In the genomic region with DNA sequence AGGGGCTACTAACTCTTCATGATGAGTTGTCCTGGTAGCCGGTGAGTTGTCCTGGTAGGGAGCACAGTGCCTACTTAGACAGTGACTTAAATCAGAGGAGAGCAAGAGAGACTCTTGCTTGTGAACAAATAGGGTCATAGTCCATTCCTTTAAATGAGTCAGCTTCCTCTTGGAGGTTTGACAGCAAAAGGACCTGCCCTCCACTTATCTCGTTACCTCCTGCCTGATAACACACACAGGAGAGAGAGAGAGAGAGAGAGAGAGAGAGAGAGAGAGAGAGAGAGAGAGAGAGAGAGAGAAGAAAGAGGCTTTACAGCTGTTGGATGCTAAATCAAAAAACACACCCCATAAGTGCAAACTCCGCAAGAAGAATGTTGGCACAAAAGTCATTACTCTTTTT, we compare ENCODE assay signal across 29 mouse cellular contexts. TPM values are rescaled to one million over a fixed set of nuclear protein-coding genes. Genes with fewer than 3 reads are reported as not detected.
DNase-seq lines count a peak whose midpoint lies in the region; ATAC-seq lines count a peak whose summit lies in the region.
"Had no signal": no experiment of that assay in that cellular context is flagged by ENCODE, and none has a peak within 500 bp of the region (broad histone marks: within the 10 kb centered on the region; RNA-seq: fewer than 3 reads in every experiment).

A gene (minus strand): TSS at position 84 of the 400 bp plus-strand sequence.

- H3K4me2 ChIP-seq in intestine, embryonic 14.5 days (ENCODE audit: low read length): no peak within 1 kb of the TSS
- no peak within 1 kb of the TSS for H3K4me2 ChIP-seq in stomach, embryonic 16.5 days (ENCODE audit: low read depth, low read length)
- H3K4me2 ChIP-seq: embryonic facial prominence, embryonic 15.5 days; heart, embryonic 15.5 days; hindbrain, embryonic 15.5 days had no signal

- H3K9ac ChIP-seq in intestine, embryonic 14.5 days (ENCODE audit: low read length): no peak within 1 kb of the TSS
- H3K9ac ChIP-seq in stomach, embryonic 16.5 days (ENCODE audit: low read length): no peak within 1 kb of the TSS
- H3K9ac ChIP-seq: embryonic facial prominence, embryonic 15.5 days; heart, embryonic 15.5 days; hindbrain, embryonic 15.5 days had no signal

- no peaks in the 10 kb centered on the region for H3K27me3 ChIP-seq in intestine, embryonic 14.5 days (replicated peaks; ENCODE audit: control insufficient read depth, insufficient read depth, low read length)
- no peaks in the 10 kb centered on the region for H3K27me3 ChIP-seq in stomach, embryonic 16.5 days (ENCODE audit: control insufficient read depth, insufficient read depth, low read length)
- H3K27me3 ChIP-seq: embryonic facial prominence, embryonic 15.5 days; heart, embryonic 15.5 days; hindbrain, embryonic 15.5 days had no signal

- DNase-seq in 416B (ENCODE audit: low read depth): peak; percentile 63
- DNase-seq in intestine, embryonic 14.5 days (ENCODE audit: low spot score): no peak
- peak; percentile 91 for DNase-seq in large intestine, adult 2 months (ENCODE audit: low read depth, low spot score)
- DNase-seq in urinary bladder, postnatal 4 days (ENCODE audit: low spot score in 2 of 2): no peak
- DNase-seq in heart, postnatal 4 days: no peak
- no peak for DNase-seq in c-Kit-positive CD71-positive TER-119-positive erythroid progenitor cells, embryonic 14.5 days (ENCODE audit: low spot score)
- no peak for DNase-seq in urinary bladder, adult 2 months (ENCODE audit: low spot score)
- DNase-seq: adrenal gland, adult 8-10 months; adrenal gland, postnatal 36 days; cerebellum, adult 11 months; cerebellum, adult 8-10 months; cerebellum, postnatal 14 days; embryo, embryonic 11 days; gastrocnemius, postnatal 36 days; heart, adult 18-20 months; heart, postnatal 14 days had no signal

- ATAC-seq in intestine, embryonic 14.5 days (replicated peaks; ENCODE audit: low FRiP score, low TSS enrichment, low read depth): peak; percentile 80
- ATAC-seq in stomach, embryonic 16.5 days (ENCODE audit: insufficient read depth, low FRiP score): peak; percentile 86
- ATAC-seq: forebrain, embryonic 14.5 days had no signal

- H3K9me3 ChIP-seq in intestine, embryonic 14.5 days (ENCODE audit: control insufficient read depth, low read length): no peaks in the 10 kb centered on the region
- H3K9me3 ChIP-seq in stomach, embryonic 16.5 days (replicated peaks; ENCODE audit: control insufficient read depth, low read length): no peaks in the 10 kb centered on the region
- H3K9me3 ChIP-seq: embryonic facial prominence, embryonic 15.5 days; forebrain, embryonic 10.5 days; heart, embryonic 10.5 days; heart, embryonic 15.5 days; hindbrain, embryonic 15.5 days had no signal

- no peak within 1 kb of the TSS for H3K4me3 ChIP-seq in intestine, embryonic 14.5 days (ENCODE audit: low read depth, low read length)
- no peak within 1 kb of the TSS for H3K4me3 ChIP-seq in stomach, embryonic 16.5 days (replicated peaks; ENCODE audit: low read length)
- H3K4me3 ChIP-seq: embryonic facial prominence, embryonic 15.5 days; erythroblast, embryonic 14.5 days; forebrain, embryonic 10.5 days; heart, embryonic 10.5 days; heart, embryonic 15.5 days; hindbrain, embryonic 15.5 days had no signal

- 63% methylated on average over 3 of the region's 3 CpGs for WGBS in intestine, embryonic 14.5 days
- 12% methylated on average over 3 of the region's 3 CpGs for WGBS in large intestine, adult 2 months
- 52% methylated on average over 3 of the region's 3 CpGs for WGBS in stomach, embryonic 16.5 days

- H3K4me1 ChIP-seq in intestine, embryonic 14.5 days (replicated peaks; ENCODE audit: control insufficient read depth, insufficient read depth, low read length): no peaks in the 10 kb centered on the region
- no peaks in the 10 kb centered on the region for H3K4me1 ChIP-seq in stomach, embryonic 16.5 days (ENCODE audit: control insufficient read depth, insufficient read depth, low read length)
- H3K4me1 ChIP-seq: embryonic facial prominence, embryonic 15.5 days; forebrain, embryonic 10.5 days; heart, embryonic 10.5 days; heart, embryonic 15.5 days; hindbrain, embryonic 15.5 days had no signal

- no peak within 1 kb of the TSS for H3K27ac ChIP-seq in intestine, embryonic 14.5 days (ENCODE audit: low read depth)
- no peak within 1 kb of the TSS for H3K27ac ChIP-seq in stomach, embryonic 16.5 days (ENCODE audit: low read length)
- H3K27ac ChIP-seq: embryonic facial prominence, embryonic 15.5 days; forebrain, embryonic 10.5 days; heart, embryonic 10.5 days; heart, embryonic 15.5 days; hindbrain, embryonic 15.5 days had no signal

- no peaks in the 10 kb centered on the region for H3K36me3 ChIP-seq in intestine, embryonic 14.5 days (ENCODE audit: control insufficient read depth, insufficient read depth, low read length)
- no peaks in the 10 kb centered on the region for H3K36me3 ChIP-seq in stomach, embryonic 16.5 days (ENCODE audit: control insufficient read depth, insufficient read depth, low read length)
- H3K36me3 ChIP-seq: embryonic facial prominence, embryonic 15.5 days; forebrain, embryonic 10.5 days; heart, embryonic 10.5 days; heart, embryonic 15.5 days; hindbrain, embryonic 15.5 days had no signal

RNA-seq across cellular contexts. Expression of the gene that starts here (rescaled TPM):
- polyA plus RNA-seq in intestine, embryonic 14.5 days (2014; fragmentation: Nextera tagmentation; extraction: Ambion mirVana): 6.5 and 8.5 TPM in 2 replicates
- polyA plus RNA-seq in large intestine, adult 2 months (2012; rRNA removed): 179 and 656 TPM in 2 replicates
- polyA plus RNA-seq in stomach, embryonic 16.5 days (2015; fragmentation: Nextera tagmentation; extraction: Ambion mirVana): 9.2 and 10.2 TPM in 2 replicates
- not detected for total RNA-seq in heart, postnatal 4 days (2021)
- 0.57 and 0.78 TPM in 2 replicates for polyA plus RNA-seq in urinary bladder, adult 2 months (2012; rRNA removed)
- total RNA-seq: adrenal gland, adult 8-10 months; adrenal gland, postnatal 36 days; CH12.LX; common myeloid progenitor, adult 5-6 weeks; gastrocnemius, adult 8-10 months; gastrocnemius, postnatal 36 days; heart, adult 18-20 months; heart, postnatal 14 days had no signal
- polyA plus RNA-seq: embryonic facial prominence, embryonic 11.5 days; erythroblast, embryonic 14.5 days; forebrain, embryonic 10.5 days; forebrain, embryonic 14.5 days; hindbrain, embryonic 11.5 days; hindbrain, embryonic 15.5 days had no signal

Comparison
In these comparisons a context has a peak if more than half of its experiments do, and no peak if none do; other contexts are left out.
1. RNA of the gene that starts here (polyA plus RNA-seq): 179 to 656 TPM in large intestine, adult 2 months; 9.2 to 10.2 TPM in stomach, embryonic 16.5 days, 6.5 to 8.5 TPM in intestine, embryonic 14.5 days and 0.57 to 0.78 TPM in urinary bladder, adult 2 months; every median in the first group is over 10 times any median in the second.
2. DNase-seq: peak in 416B (single experiment) and large intestine, adult 2 months (single experiment); none in intestine, embryonic 14.5 days (single experiment), urinary bladder, postnatal 4 days (0 of 2), heart, postnatal 4 days (single experiment), c-Kit-positive CD71-positive TER-119-positive erythroid progenitor cells, embryonic 14.5 days (single experiment) and urinary bladder, adult 2 months (single experiment).